Mouse (Mus musculus): ENCODE results near the gene Cntn5. TPM values are rescaled to one million over a fixed set of nuclear protein-coding genes. Genes with fewer than 3 reads are reported as not detected.

The Cntn5 gene
- total and polyA plus RNA-seq, 3 experiments, result not detected

DNA sequence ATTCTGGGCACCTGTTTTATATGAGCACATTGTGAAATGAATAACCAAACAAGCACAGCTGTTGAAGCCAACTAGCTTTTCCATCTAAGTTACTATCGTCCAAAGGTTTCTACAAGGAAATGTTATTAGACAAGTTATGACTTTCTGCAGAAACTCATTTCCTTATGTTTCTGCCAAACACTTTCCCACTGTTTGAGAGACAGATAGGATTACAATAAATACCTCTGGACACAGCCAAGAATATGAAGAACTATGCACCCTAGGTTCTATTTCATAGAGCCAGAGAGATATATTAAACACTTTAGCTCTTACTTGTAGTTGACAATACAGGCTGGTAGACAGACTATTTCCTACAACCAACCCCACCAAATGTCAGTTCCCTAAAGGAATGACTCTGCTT, 383.5 kb downstream of the Cntn5 start:
- Histone ChIP-seq H3K9ac (ENCODE audit: insufficient read depth, low read depth) (no peak overlapping the region), H3K4me3 (replicated peaks in 1 of 3; ENCODE audit: low read depth in 2 of 3, low read length in 2 of 3, poor library complexity in 1 of 3) (no peak overlapping the region), H3K9me3 (replicated peaks; ENCODE audit: low read length) (no peaks in the 10 kb centered on the region), H3K27me3 (replicated peaks) (no peaks in the 10 kb centered on the region), H3K27ac (ENCODE audit: insufficient read depth, low read depth) (no peak overlapping the region), H3K4me2 (ENCODE audit: insufficient read depth, low read depth, poor library complexity, severe bottlenecking) (no peak overlapping the region), H3K4me1 (ENCODE audit: control insufficient read depth in 1 of 2, insufficient read depth in 2 of 2) (no peaks in the 10 kb centered on the region), H3K36me3 (replicated peaks in 1 of 2; ENCODE audit: control insufficient read depth in 1 of 2, insufficient read depth in 1 of 2, low read length in 1 of 2) (no peaks in the 10 kb centered on the region), H3K79me2 (replicated peaks; ENCODE audit: control insufficient read depth, extremely low read depth, insufficient read depth, poor library complexity, severe bottlenecking) (no peaks in the 10 kb centered on the region)
- DNase-seq (ENCODE audit: extremely low read depth), result no peak
- no peak for TF ChIP-seq ELF1 (IDR thresholded peaks at IDR 0.05; ENCODE audit: low read depth, low read length)
- TF ChIP-seq E2F4 (IDR thresholded peaks at IDR 0.05; ENCODE audit: insufficient replicate concordance, low read depth, low read length), result no peak
- no peak for TF ChIP-seq ZKSCAN1 (IDR thresholded peaks at IDR 0.05; ENCODE audit: borderline replicate concordance, low read depth, low read length)
- TF ChIP-seq JUND (conservative IDR thresholded peaks at IDR 0.05; ENCODE audit: low read depth, low read length), result no peak
- no peak for TF ChIP-seq MAFK (IDR thresholded peaks at IDR 0.05; ENCODE audit: insufficient replicate concordance, low read length)
- no peak for TF ChIP-seq ZNF384 (IDR thresholded peaks at IDR 0.05; ENCODE audit: low read depth, low read length)
- no peak for TF ChIP-seq RAD21 (IDR thresholded peaks at IDR 0.05; ENCODE audit: low read depth, low read length)
- no peak for TF ChIP-seq MEF2A (IDR thresholded peaks at IDR 0.05; ENCODE audit: borderline replicate concordance, low read depth, low read length)
- no peak for TF ChIP-seq JUN (IDR thresholded peaks at IDR 0.05; ENCODE audit: insufficient read depth, low read depth, low read length)
- no peak for TF ChIP-seq ZMIZ1 (IDR thresholded peaks at IDR 0.05; ENCODE audit: low read depth, low read length)
- TF ChIP-seq MAX (IDR thresholded peaks at IDR 0.05; ENCODE audit: low read length), result no peak
- no peak for TF ChIP-seq CHD2 (IDR thresholded peaks at IDR 0.05; ENCODE audit: low read length)
- TF ChIP-seq BHLHE40 (IDR thresholded peaks at IDR 0.05; ENCODE audit: low read depth, low read length), result no peak
- no peak for TF ChIP-seq CHD1 (IDR thresholded peaks at IDR 0.05; ENCODE audit: low read depth, low read length)
- in situ Hi-C loops (cut with MboI; ENCODE audit: low pct_ligation_motif_present, low pct_unique_long_range_greater_than_20kb, low sequenced_read_pairs), result no loop called here
- dilution Hi-C loops (cut with MboI; ENCODE audit: extremely low pct_ligation_motif_present, extremely low pct_unique_long_range_greater_than_20kb, low sequenced_read_pairs), result no loop called here

GRCm38 (mm10) chr9:10492243-10492642, 412.3 kb downstream of the Cntn5 start:
- Histone ChIP-seq H3K9ac (ENCODE audit: insufficient read depth, low read depth) (no peak overlapping the region), H3K9me3 (replicated peaks; ENCODE audit: low read length) (no peaks in the 10 kb centered on the region), H3K27me3 (replicated peaks) (no peaks in the 10 kb centered on the region), H3K36me3 (replicated peaks in 1 of 2; ENCODE audit: control insufficient read depth in 1 of 2, insufficient read depth in 1 of 2, low read length in 1 of 2) (no peaks in the 10 kb centered on the region), H3K4me2 (ENCODE audit: insufficient read depth, low read depth, poor library complexity, severe bottlenecking) (no peak overlapping the region), H3K4me3 (replicated peaks in 1 of 3; ENCODE audit: low read depth in 2 of 3, low read length in 2 of 3, poor library complexity in 1 of 3) (no peak overlapping the region), H3K27ac (ENCODE audit: insufficient read depth, low read depth) (no peak overlapping the region), H3K4me1 (ENCODE audit: control insufficient read depth in 1 of 2, insufficient read depth in 2 of 2) (no peaks in the 10 kb centered on the region), H3K79me2 (replicated peaks; ENCODE audit: control insufficient read depth, extremely low read depth, insufficient read depth, poor library complexity, severe bottlenecking) (no peaks in the 10 kb centered on the region)
- DNase-seq (ENCODE audit: extremely low read depth), result no peak
- dilution Hi-C loops (cut with MboI; ENCODE audit: extremely low pct_ligation_motif_present, extremely low pct_unique_long_range_greater_than_20kb, low sequenced_read_pairs) (no loop called here), in situ Hi-C loops (cut with MboI; ENCODE audit: low pct_ligation_motif_present, low pct_unique_long_range_greater_than_20kb, low sequenced_read_pairs) (no loop called here)
- no peak for TF ChIP-seq UBTF (IDR thresholded peaks at IDR 0.05; ENCODE audit: low read depth, low read length)
- no peak for TF ChIP-seq ELF1 (IDR thresholded peaks at IDR 0.05; ENCODE audit: low read depth, low read length)
- no peak for TF ChIP-seq SIN3A (IDR thresholded peaks at IDR 0.05; ENCODE audit: low read length)
- TF ChIP-seq MYC (IDR thresholded peaks at IDR 0.05; ENCODE audit: low read depth, low read length), result no peak
- TF ChIP-seq MEF2A (IDR thresholded peaks at IDR 0.05; ENCODE audit: borderline replicate concordance, low read depth, low read length), result no peak
- TF ChIP-seq ZMIZ1 (IDR thresholded peaks at IDR 0.05; ENCODE audit: low read depth, low read length), result no peak
- TF ChIP-seq NELFE (IDR thresholded peaks at IDR 0.05; ENCODE audit: low read depth, low read length), result no peak
- TF ChIP-seq MAZ (IDR thresholded peaks at IDR 0.05; ENCODE audit: low read depth, low read length), result no peak
- TF ChIP-seq RAD21 (IDR thresholded peaks at IDR 0.05; ENCODE audit: low read depth, low read length), result no peak
- no peak for TF ChIP-seq CTCF (conservative IDR thresholded peaks at IDR 0.05 in 1 of 2, IDR thresholded peaks at IDR 0.05 in 1 of 2; ENCODE audit: low read depth in 2 of 2, low read length in 2 of 2)
- no peak for TF ChIP-seq TBP (conservative IDR thresholded peaks at IDR 0.05; ENCODE audit: low read depth, low read length)
- TF ChIP-seq ZC3H11A (IDR thresholded peaks at IDR 0.05; ENCODE audit: low read depth, low read length), result no peak

All from CH12.LX (cell line).